Mouse (Mus musculus) testis, adult 2 months (tissue): ENCODE measurements around the gene Olfr1428.
"Not testable (repeated sequence)": the region's sequence is repeated elsewhere in the genome, so short reads cannot be mapped to it uniquely, and the experiment has no call there.

Experiments used
- CTCF ChIP-seq: fragments of 200-500 bp; IDR thresholded peaks from 2 replicates; pipeline ENCODE4 v1.5.1; 2012; ENCODE audit warnings: low read depth, mild to moderate bottlenecking, inconsistent platforms, low read length, moderate library complexity; ENCODE audit not compliant: control insufficient read depth, insufficient read depth, insufficient replicate concordance
- POLR2A ChIP-seq: fragments of 200-500 bp; IDR thresholded peaks from 2 replicates; pipeline ENCODE4 v1.6.1; 2012; ENCODE audit warnings: low read depth, mild to moderate bottlenecking, inconsistent platforms, low read length, moderate library complexity; ENCODE audit not compliant: control insufficient read depth

GRCm38 (mm10) chr19:12067806-12068205, 47.9 kb downstream of the Olfr1428 start:
- TF ChIP-seq CTCF, POLR2A: not testable (repeated sequence)
